Mouse (Mus musculus): Measurements from ENCODE around the gene Prkn.

DNA sequence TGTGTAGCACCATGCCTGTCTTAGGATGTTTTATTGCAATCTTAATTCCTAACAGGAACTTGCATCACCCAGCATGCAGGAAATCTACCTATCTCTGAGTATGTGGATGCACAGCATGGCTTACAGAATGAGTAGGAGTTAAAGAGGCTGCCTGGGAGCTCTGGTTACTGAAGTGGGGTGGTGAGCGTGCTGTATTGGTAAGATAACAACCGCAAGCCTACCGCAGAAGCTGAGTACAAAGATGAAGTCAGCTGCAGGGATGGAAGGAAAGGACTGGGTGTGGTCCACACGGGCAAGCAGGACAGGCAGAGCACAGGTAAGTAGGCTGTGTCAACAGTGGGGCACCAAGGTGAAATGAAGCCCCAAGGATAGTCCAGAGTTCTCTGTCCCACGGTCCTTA, 1196.9 kb downstream of the Prkn start:
- no peak for TF ChIP-seq POLR2A (IDR thresholded peaks at IDR 0.05; ENCODE audit: extremely low read depth, insufficient read depth, low read length)
- no peak for TF ChIP-seq CTCF (IDR thresholded peaks at IDR 0.05; ENCODE audit: low read depth, low read length)

Measured in liver, adult 2 months (tissue).